ENCODE assay signal across 12 mouse cellular contexts in the genomic region with DNA sequence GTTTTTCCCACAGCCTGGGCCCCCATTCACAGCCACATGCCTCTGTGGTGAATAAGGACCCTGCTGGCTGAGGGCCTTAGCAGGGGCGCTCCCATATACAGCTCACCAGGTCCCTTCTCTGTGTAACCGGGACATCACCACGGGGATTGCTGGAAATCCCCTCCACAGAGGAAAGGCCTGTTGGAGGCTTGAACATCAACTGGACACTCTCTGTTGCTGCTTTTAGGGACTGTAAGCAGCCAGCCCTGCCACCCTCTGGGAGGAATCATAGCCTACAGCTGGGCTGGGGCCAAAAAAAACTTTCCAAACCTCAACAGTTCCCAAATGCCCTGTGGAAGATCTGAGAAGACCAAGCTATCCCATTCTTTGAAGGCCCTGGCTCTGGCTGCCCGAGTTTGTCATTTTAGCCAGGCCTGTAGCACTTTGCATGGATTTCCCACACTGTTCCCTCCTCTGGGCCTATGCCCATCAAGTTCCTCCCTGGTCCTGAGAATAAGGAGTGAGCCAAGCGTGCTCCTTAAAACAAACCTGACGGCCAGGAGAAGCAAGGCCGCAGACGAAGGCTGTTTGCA. TPM values are rescaled to one million over a fixed set of nuclear protein-coding genes. Genes with fewer than 3 reads are reported as not detected.
DNase-seq lines count a peak whose midpoint lies in the region; ATAC-seq and TF ChIP-seq lines count a peak whose summit lies in the region.
"Had no signal": no experiment of that assay in that cellular context is flagged by ENCODE, and none has a peak within 500 bp of the region (broad histone marks: within the 10 kb centered on the region; RNA-seq: fewer than 3 reads in every experiment).

No protein-coding gene starts in this region.

- H3K27me3 ChIP-seq in heart, adult 2 months (ENCODE audit: control insufficient read depth, insufficient read depth, low read length): no peaks in the 10 kb centered on the region
- no peaks in the 10 kb centered on the region for H3K27me3 ChIP-seq in Patski
- H3K27me3 ChIP-seq in intestine, embryonic 16.5 days (replicated peaks; ENCODE audit: control insufficient read depth, insufficient read depth, low read length): no peaks in the 10 kb centered on the region
- H3K27me3 ChIP-seq: liver, embryonic 15.5 days had no signal

- in situ Hi-C loops in Patski (cut with MboI; ENCODE audit: low pct_unique_long_range_greater_than_20kb): loop anchor here (5.0 kb wide), 1 partner anchor 37 kb away; a partner anchor contains a TSS

- POLR2A ChIA-PET in Patski (lab: Charles Lee): interaction anchor here (1.5 to 1.6 kb wide), 2 partner anchors 10 to 38 kb away, joined by 3 to 6 read pairs; a partner anchor contains a TSS

- no peak for TF ChIP-seq POLR2A in heart, adult 2 months (IDR thresholded peaks at IDR 0.05; ENCODE audit: insufficient read depth, low read depth, low read length)

- peak; percentile 79 for ATAC-seq in Patski
- 0 out of 2 replicates have a peak, but pooled peaks have one; percentile 44 for ATAC-seq in intestine, embryonic 16.5 days
- ATAC-seq: CD4-positive, CD25-positive, alpha-beta regulatory T cell, adult 4 months had no signal

- H3K9ac ChIP-seq in heart, adult 2 months (ENCODE audit: low read depth, low read length): no peak overlapping the region
- H3K9ac ChIP-seq in intestine, embryonic 16.5 days (ENCODE audit: low read depth, low read length): peak overlapping the region; percentile 18; the same call in 1 of the 2 replicates
- H3K9ac ChIP-seq: liver, embryonic 15.5 days had no signal

- peak overlapping the region; percentile 52 for H3K27ac ChIP-seq in heart, adult 2 months
- H3K27ac ChIP-seq in intestine, embryonic 16.5 days (ENCODE audit: low read length): peak overlapping the region; percentile 32; the same call in 1 of the 2 replicates
- H3K27ac ChIP-seq: liver, embryonic 15.5 days had no signal

- 63% methylated on average over 8 of the region's 8 CpGs for WGBS in heart, adult 2 months
- 82% methylated on average over 8 of the region's 8 CpGs for WGBS in intestine, embryonic 16.5 days

- intact Hi-C loops in heart, adult 2 months (cut with DNase I): loop anchor here (5.0 kb wide), 2 partner anchors 47 to 48 kb away; no protein-coding TSS in a partner anchor
- intact Hi-C loops in heart, postnatal 25 days (cut with DNase I): loop anchor here (2.0 kb wide), 1 partner anchor 38 kb away; a partner anchor contains a TSS

- CTCF ChIA-PET in Patski (lab: Charles Lee): interaction anchor here (0.7 to 2.7 kb wide), 9 partner anchors 18 to 50 kb away, joined by 3 to 12 read pairs (median 4); no protein-coding TSS in a partner anchor

- no peak overlapping the region for H3K4me3 ChIP-seq in heart, adult 2 months
- no peak overlapping the region for H3K4me3 ChIP-seq in intestine, embryonic 16.5 days (ENCODE audit: low read length)
- H3K4me3 ChIP-seq: erythroblast, embryonic 14.5 days; liver, embryonic 15.5 days had no signal

- H3K4me1 ChIP-seq in heart, adult 2 months (ENCODE audit: control insufficient read depth, insufficient read depth, low read length): peaks cover 3% of the 10 kb centered on the region
- H3K4me1 ChIP-seq in intestine, embryonic 16.5 days (ENCODE audit: control insufficient read depth, insufficient read depth, low read length): peaks cover 12% of the 10 kb centered on the region
- H3K4me1 ChIP-seq: liver, embryonic 15.5 days had no signal

- DNase-seq in heart, adult 2 months: peak in 1 of 2 experiments; percentile 39
- DNase-seq in heart, postnatal 25 days (ENCODE audit: low spot score): no peak
- DNase-seq in Patski (ENCODE audit: low read depth, low spot score): no peak
- DNase-seq in lung, postnatal 36 days: peak; percentile 61
- DNase-seq in cerebellum, adult 11 months: no peak
- DNase-seq in embryo, embryonic 10.5 days (ENCODE audit: low spot score): no peak
- no peak for DNase-seq in spleen, adult 12 weeks (ENCODE audit: low spot score)
- DNase-seq: cerebellum, adult 11-12 months had no signal

- H3K79me2 ChIP-seq in heart, adult 2 months (replicated peaks; ENCODE audit: control insufficient read depth, insufficient read depth, low read length): no peaks in the 10 kb centered on the region

- no peak overlapping the region for H3K4me2 ChIP-seq in intestine, embryonic 16.5 days (ENCODE audit: low read depth, low read length)
- H3K4me2 ChIP-seq: liver, embryonic 15.5 days had no signal

- peak; percentile 43 for TF ChIP-seq CTCF in heart, adult 2 months (IDR thresholded peaks at IDR 0.05)
- TF ChIP-seq CTCF in Patski (IDR thresholded peaks at IDR 0.05): peak; percentile 64

- TF ChIP-seq EP300 in heart, adult 2 months (IDR thresholded peaks at IDR 0.05; ENCODE audit: insufficient read depth, low read depth, low read length): no peak

- no peaks in the 10 kb centered on the region for H3K36me3 ChIP-seq in heart, adult 2 months (ENCODE audit: control insufficient read depth, insufficient read depth, low read length)
- no peaks in the 10 kb centered on the region for H3K36me3 ChIP-seq in intestine, embryonic 16.5 days (ENCODE audit: control insufficient read depth, insufficient read depth, low read length)
- H3K36me3 ChIP-seq: liver, embryonic 15.5 days had no signal

- no peaks in the 10 kb centered on the region for H3K9me3 ChIP-seq in intestine, embryonic 16.5 days (ENCODE audit: control insufficient read depth, low read length)
- H3K9me3 ChIP-seq: liver, embryonic 15.5 days had no signal

RNA-seq across cellular contexts. Expression of a gene that starts 38.5 kb away (rescaled TPM):
- total RNA-seq in heart, adult 2 months (2021): 1 to 10 TPM; 8.4 to 8.9 TPM
- 6.2 and 6.5 TPM in 2 replicates for polyA plus RNA-seq in heart, adult 2 months (2012; rRNA removed)
- 10 to 100 TPM in 1 of 2 experiments, 1 to 10 TPM in 1; 9.5 to 10.3 TPM for total RNA-seq in heart, postnatal 25 days (2021)
- polyA plus RNA-seq in Patski (2021): 467 TPM
- 6.5 and 9.2 TPM in 2 replicates for polyA plus RNA-seq in intestine, embryonic 16.5 days (2015; fragmentation: Nextera tagmentation; extraction: Ambion mirVana)
- polyA plus RNA-seq: erythroblast, embryonic 14.5 days had no signal

RNA-seq across cellular contexts. Expression of a gene that starts 49.9 kb away (rescaled TPM):
- total RNA-seq in heart, adult 2 months (2021): under 1 TPM; 0.27 to 0.44 TPM
- polyA plus RNA-seq in heart, adult 2 months (2012; rRNA removed): 0.18 and 0.20 TPM in 2 replicates
- under 1 TPM; 0.50 to 0.78 TPM for total RNA-seq in heart, postnatal 25 days (2021)
- polyA plus RNA-seq in Patski (2021): 24.5 TPM
- 21.9 and 22.2 TPM in 2 replicates for polyA plus RNA-seq in intestine, embryonic 16.5 days (2015; fragmentation: Nextera tagmentation; extraction: Ambion mirVana)
- polyA plus RNA-seq: erythroblast, embryonic 14.5 days had no signal

Comparison
In these comparisons a context has a peak if more than half of its experiments do, and no peak if none do; other contexts are left out.
1. RNA of a gene that starts 38.5 kb away (polyA plus RNA-seq): 467 TPM in Patski (single experiment); 6.5 to 9.2 TPM in intestine, embryonic 16.5 days and 6.2 to 6.5 TPM in heart, adult 2 months; every median in the first group is over 10 times any median in the second.
2. RNA of a gene that starts 49.9 kb away (polyA plus RNA-seq): 24.5 TPM in Patski (single experiment) and 21.9 to 22.2 TPM in intestine, embryonic 16.5 days; 0.18 to 0.20 TPM in heart, adult 2 months; every median in the first group is over 10 times any median in the second.